Mouse (Mus musculus) midbrain, embryonic 12.5 days (tissue): ENCODE measurements around the gene Fam169a. TPM values are rescaled to one million over a fixed set of nuclear protein-coding genes. Genes with fewer than 3 reads are reported as not detected.
"Not testable (repeated sequence)": the region's sequence is repeated elsewhere in the genome, so short reads cannot be mapped to it uniquely, and the experiment has no call there.

ENCODE experiments used
- ATAC-seq: fragments of 200-750 bp; cut with Nextera tagmentation; 2 replicates; pipeline ENCODE4 v1.8.0; 2017; ENCODE audit warnings: low read depth, moderate TSS enrichment, moderate library complexity; ENCODE audit not compliant: low FRiP score
- H3K27ac ChIP-seq: fragments of 300-500 bp; sonication (generic); replicated peaks from 2 replicates; pipeline ENCODE4 v1.5.1; 2016; ENCODE audit warnings: mild to moderate bottlenecking
- H3K27me3 ChIP-seq: fragments of 300-500 bp; sonication (generic); 2 replicates; pipeline ENCODE4 v1.6.1; 2016; ENCODE audit warnings: mild to moderate bottlenecking
- H3K36me3 ChIP-seq: fragments of 300-500 bp; sonication (generic); 2 replicates; pipeline ENCODE4 v1.6.1; 2016
- H3K4me1 ChIP-seq: fragments of 300-500 bp; sonication (generic); 2 replicates; pipeline ENCODE4 v1.6.1; 2016
- H3K4me2 ChIP-seq: fragments of 300-500 bp; sonication (generic); replicated peaks from 2 replicates; pipeline ENCODE4 v1.6.1; 2016; ENCODE audit warnings: mild to moderate bottlenecking, moderate library complexity
- H3K4me3 ChIP-seq: fragments of 300-500 bp; sonication (generic); 2 replicates; pipeline ENCODE4 v1.5.1; 2016; ENCODE audit warnings: mild to moderate bottlenecking
- H3K9ac ChIP-seq: fragments of 300-500 bp; sonication (generic); replicated peaks from 2 replicates; pipeline ENCODE4 v1.6.1; 2016; ENCODE audit warnings: mild to moderate bottlenecking, moderate library complexity
- H3K9me3 ChIP-seq: fragments of 300-500 bp; sonication (generic); 2 replicates; pipeline ENCODE4 v1.6.1; 2016; ENCODE audit warnings: mild to moderate bottlenecking
- WGBS: fragments of 180-500 bp; shearing (Covaris S2); methylation state at CpG from one replicate; pipeline ENCODE4 v1.1.7; 2016; 5-methylcytosine and 5-hydroxymethylcytosine counted together
- polyA plus RNA-seq: library from polyadenylated mRNA; unstranded; fragments of >200 nt; fragmentation: Nextera tagmentation; extraction: Ambion mirVana; gene quantifications from 2 replicates; pipeline ENCODE4 v1.2.1, GENCODE M21; 2016

Gene Fam169a
- polyA plus RNA-seq, 1 experiment from 2014 or later = 12.9 TPM

DNA sequence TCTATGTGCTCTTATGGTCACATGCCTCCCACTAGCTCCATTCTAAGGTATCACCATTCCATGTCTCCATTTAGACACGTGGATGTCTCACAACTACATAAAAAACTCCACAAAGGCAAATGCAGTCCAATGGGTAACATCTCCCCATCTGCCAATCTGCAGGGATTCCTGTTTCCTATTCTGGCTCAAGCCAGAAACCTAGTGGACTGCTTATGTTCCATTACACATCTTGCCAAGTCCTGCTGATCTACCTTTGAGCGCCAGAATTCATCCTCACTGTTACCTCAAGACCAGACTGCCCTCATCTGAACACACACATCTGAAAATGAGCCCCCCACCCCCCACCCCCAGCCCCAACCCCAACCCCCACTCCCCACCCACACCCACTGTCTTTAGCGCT is 4.9 kb upstream of the Fam169a start:
- Histone ChIP-seq H3K4me3 (no peak overlapping the region), H3K9me3 (no peaks in the 10 kb centered on the region), H3K9ac (no peak overlapping the region), H3K4me2 (no peak overlapping the region), H3K27me3 (no peaks in the 10 kb centered on the region), H3K27ac (no peak overlapping the region), H3K36me3 (no peaks in the 10 kb centered on the region), H3K4me1 (peaks cover 7% of the 10 kb centered on the region)
- ATAC-seq = no peak
- 94% methylated on average over 3 of the region's 3 CpGs for WGBS

DNA sequence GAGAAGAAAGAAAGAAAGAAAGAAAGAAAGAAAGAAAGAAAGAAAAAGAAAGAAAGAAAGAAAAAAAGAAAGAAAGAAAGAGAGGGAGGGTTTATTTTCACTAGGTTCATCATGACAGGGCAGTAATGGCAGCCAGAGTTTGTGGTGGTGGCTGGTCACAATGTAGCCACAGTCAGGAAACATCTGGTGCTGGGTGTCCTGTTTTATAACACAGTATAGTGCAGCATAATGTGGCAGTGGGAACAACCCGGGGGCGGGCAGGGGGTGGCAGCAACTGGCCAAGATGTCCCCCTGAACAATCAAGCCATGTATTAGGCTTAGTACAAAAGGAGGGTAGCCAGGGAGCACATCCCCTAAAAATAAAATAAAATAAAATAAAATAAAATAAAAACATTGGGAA is 3.7 kb upstream of the Fam169a start:
- no peak overlapping the region for H3K4me3 ChIP-seq
- peaks cover 8% of the 10 kb centered on the region; the same call in 1 of the 2 replicates for H3K27me3 ChIP-seq
- no peak overlapping the region for H3K9ac ChIP-seq
- no peak overlapping the region for H3K27ac ChIP-seq
- H3K4me2 ChIP-seq = no peak overlapping the region
- H3K4me1 ChIP-seq = peaks cover 12% of the 10 kb centered on the region
- no peaks in the 10 kb centered on the region for H3K9me3 ChIP-seq
- WGBS = 95% methylated on average over 2 of the region's 2 CpGs
- no peak for ATAC-seq
- H3K36me3 ChIP-seq = no peaks in the 10 kb centered on the region

DNA sequence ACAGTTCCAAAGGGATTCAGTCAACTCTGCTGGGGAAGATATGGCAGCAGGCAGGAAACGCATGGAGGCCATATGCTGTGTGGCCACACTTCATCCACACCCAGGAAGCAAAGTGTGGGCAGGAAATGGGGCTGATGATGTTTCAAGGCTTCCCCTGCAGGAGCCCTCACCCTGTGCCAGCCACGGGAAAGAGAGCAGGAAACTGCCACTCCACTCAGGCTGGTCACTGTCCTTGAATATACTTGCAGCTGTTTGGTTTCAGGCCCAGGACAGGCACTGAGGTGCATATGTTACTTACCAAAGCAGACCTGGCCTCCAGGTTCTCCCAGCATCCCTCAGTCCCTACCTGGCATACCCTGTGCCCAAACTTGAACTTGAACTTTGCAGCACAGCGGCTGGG is 2.7 kb upstream of the Fam169a start:
- no peak overlapping the region for H3K4me2 ChIP-seq
- H3K27me3 ChIP-seq = peaks cover 11% of the 10 kb centered on the region
- H3K9me3 ChIP-seq = no peaks in the 10 kb centered on the region
- WGBS = 73% methylated on average over 3 of the region's 3 CpGs
- H3K4me1 ChIP-seq = peaks cover 12% of the 10 kb centered on the region
- no peak overlapping the region for H3K4me3 ChIP-seq
- ATAC-seq = no peak
- H3K27ac ChIP-seq = no peak overlapping the region
- no peaks in the 10 kb centered on the region for H3K36me3 ChIP-seq
- H3K9ac ChIP-seq = no peak overlapping the region

DNA sequence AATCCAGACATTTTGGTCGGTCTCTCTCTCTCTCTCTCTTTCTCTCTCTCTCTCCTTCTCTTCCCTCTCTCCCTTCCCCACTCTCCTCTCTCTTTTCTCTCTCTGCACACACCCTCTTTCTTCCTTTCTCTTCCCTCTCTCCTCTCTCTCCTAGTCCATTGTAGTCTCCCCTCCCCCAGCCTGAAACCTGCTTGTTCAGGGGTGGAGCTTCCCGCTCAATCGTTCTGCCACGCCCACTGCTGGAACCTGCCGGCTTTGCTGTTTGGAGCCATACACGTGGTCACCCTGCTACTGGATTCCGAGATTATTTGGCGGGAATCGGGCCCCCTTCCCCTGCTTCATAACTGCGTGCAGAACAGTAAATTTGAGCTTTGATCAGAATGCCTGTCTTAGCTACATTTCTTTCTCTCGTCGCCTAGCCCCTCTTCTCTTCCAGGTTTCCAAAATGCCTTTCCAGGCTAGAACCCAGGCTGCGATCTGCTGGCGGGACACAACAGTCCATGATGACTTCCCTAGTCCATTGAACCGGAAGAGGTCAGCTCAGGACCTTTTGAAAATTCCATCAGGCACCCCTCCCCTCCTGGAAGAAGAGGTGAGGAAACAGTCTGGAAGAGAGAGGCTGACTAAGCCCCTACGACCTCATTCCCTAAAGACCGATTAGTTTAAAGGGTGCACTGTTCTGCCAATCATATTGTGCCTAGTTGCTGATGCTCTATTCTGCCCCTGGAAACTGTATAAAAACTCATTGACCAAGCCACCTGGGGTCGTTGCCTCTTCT is 2.1 kb upstream of the Fam169a start:
- 45% methylated on average over 18 of the region's 18 CpGs for WGBS
- ATAC-seq, H3K4me2 ChIP-seq, H3K36me3 ChIP-seq, H3K9ac ChIP-seq, H3K4me3 ChIP-seq, H3K9me3 ChIP-seq, H3K27ac ChIP-seq: not testable (repeated sequence)
- Histone ChIP-seq H3K27me3 (peaks cover 15% of the 10 kb centered on the region), H3K4me1 (peaks cover 12% of the 10 kb centered on the region)

DNA sequence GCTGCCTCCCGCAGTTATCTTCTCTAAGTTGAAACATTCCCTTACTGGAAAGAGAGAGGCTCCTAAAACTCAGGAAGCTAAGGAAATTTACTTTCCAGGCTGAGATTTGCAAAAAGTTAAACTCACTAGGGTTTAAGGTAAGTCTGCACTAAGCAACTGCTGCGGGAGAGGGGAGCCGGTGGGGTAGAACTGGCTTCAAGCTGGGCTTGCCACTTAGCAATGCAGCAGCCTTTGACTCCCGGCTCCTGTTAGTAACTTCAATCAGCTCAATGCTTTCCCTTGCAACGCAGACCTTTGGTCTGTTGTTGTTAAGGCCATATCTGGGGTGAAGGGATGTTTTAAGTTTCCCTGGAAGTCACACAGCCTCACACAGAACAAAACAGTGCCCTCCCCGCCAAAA is 605 bp downstream of the Fam169a start:
- Histone ChIP-seq H3K27me3 (peaks cover 16% of the 10 kb centered on the region), H3K9ac (no peak overlapping the region), H3K9me3 (no peaks in the 10 kb centered on the region), H3K27ac (no peak overlapping the region), H3K4me2 (no peak overlapping the region), H3K4me3 (no peak overlapping the region), H3K4me1 (peaks cover 13% of the 10 kb centered on the region), H3K36me3 (no peaks in the 10 kb centered on the region)
- 4% methylated on average over 6 of the region's 6 CpGs for WGBS
- ATAC-seq = no peak

DNA sequence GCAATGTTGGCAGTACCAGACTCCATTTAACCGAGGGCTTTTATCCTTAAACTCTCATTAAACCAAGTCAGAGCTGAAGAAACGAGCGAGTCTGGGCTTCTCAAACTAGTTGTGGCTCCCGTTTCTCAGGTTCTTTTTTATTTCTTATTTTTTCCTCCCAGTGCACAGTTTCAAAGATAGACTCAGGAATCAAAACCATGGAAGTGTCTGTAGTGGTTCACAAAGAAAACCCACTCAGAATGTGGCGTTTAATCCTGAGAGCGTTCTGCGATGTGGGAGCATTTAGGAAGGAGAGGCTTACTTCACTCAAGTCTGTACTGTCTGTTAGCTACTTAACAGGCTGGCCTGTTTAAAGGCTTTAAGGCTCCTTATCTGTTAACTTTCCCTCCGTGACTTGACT is 1.1 kb downstream of the Fam169a start:
- ATAC-seq = no peak
- no peak overlapping the region for H3K9ac ChIP-seq

DNA sequence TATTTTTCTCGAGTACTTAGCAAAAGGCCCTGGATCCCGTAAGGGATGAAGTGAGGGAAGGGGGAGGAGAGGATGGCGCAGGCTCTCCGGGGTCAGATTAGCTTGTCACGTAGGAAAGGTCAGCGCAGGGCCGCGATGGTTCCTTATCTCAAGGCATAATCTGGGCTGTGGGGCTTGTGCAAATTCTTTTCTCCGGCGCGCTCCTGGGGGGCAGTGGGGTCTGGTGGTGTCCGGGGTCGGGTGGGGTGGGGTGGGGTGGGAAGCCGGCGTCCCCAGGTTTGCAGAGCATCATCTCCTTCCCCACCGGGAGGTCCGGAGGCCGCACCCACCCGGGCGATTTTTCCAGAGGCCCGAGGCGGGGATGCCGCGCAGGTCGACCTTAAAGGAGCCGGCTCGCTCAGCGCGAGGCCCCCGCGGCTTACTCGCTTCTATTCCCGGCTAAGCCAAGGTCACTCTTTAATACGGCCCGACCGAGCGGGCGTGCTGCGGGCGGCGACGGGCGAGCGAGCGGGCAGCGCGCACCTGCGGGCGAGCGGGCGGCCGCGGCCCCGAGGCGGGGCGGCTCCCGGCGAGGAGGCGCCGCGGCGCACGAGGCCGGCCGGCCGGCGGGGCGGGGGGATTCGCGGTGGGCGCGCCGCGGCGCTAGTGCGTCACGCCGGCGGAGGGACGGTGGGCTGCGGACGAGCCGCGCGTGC is 4.0 kb downstream of the Fam169a start:
- Histone ChIP-seq H3K9me3 (no peaks in the 10 kb centered on the region), H3K27ac (peak overlapping the region; percentile 86), H3K27me3 (peaks cover 16% of the 10 kb centered on the region), H3K4me3 (peak overlapping the region; percentile 84), H3K4me2 (peak overlapping the region; percentile 92), H3K36me3 (no peaks in the 10 kb centered on the region), H3K9ac (peak overlapping the region; percentile 79), H3K4me1 (peaks cover 13% of the 10 kb centered on the region)
- ATAC-seq = peak; percentile 80
- WGBS = under 1% methylated on average over 56 of the region's 85 CpGs

More for the DNA sequence above, 1.1 kb downstream of the Fam169a start:
- H3K4me1 ChIP-seq = peaks cover 15% of the 10 kb centered on the region
- H3K4me2 ChIP-seq = no peak overlapping the region
- no peak overlapping the region for H3K4me3 ChIP-seq
- no peak overlapping the region for H3K27ac ChIP-seq
- H3K36me3 ChIP-seq = no peaks in the 10 kb centered on the region
- WGBS = 29% methylated on average over 8 of the region's 8 CpGs
- no peaks in the 10 kb centered on the region for H3K9me3 ChIP-seq
- peaks cover 16% of the 10 kb centered on the region for H3K27me3 ChIP-seq

DNA sequence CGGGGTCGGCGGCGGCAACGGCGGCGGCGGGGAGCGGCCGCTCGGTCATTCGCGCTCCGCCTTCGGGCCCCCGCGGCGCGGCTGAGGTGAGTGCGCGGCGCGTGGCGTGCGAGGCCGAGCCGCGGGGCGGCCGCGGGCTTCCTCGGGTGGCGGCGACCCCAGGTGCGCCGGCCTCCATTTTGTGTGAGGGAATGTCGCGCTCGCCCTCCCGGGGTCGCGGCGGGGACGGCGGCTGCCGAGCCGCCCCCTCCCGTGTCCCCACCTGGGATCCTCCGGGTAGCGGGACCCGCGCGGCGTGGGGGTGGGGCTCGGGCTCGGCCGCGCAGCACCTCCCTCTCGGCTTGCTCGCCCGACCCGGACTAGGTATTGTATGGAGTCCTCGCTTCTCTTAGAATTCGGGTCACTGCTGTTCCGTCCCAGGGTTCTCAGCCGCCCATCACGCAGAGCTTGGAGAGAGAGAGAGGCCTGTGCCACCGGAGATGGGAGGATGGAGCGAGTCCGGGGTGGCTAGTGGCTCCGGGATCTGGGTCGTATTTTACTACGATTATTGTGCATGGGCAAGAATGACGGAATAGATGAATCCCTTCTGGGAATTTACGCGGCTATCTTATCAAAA is 4.6 kb downstream of the Fam169a start:
- peak overlapping the region; percentile 84 for H3K4me3 ChIP-seq
- peaks cover 16% of the 10 kb centered on the region for H3K27me3 ChIP-seq
- peak overlapping the region; percentile 92 for H3K4me2 ChIP-seq
- H3K9me3 ChIP-seq = no peaks in the 10 kb centered on the region
- H3K9ac ChIP-seq = peak overlapping the region; percentile 79
- WGBS = under 1% methylated on average over 25 of the region's 76 CpGs
- H3K4me1 ChIP-seq = peaks cover 12% of the 10 kb centered on the region
- ATAC-seq = peak; percentile 84
- peak overlapping the region; percentile 86 for H3K27ac ChIP-seq
- H3K36me3 ChIP-seq = no peaks in the 10 kb centered on the region

DNA sequence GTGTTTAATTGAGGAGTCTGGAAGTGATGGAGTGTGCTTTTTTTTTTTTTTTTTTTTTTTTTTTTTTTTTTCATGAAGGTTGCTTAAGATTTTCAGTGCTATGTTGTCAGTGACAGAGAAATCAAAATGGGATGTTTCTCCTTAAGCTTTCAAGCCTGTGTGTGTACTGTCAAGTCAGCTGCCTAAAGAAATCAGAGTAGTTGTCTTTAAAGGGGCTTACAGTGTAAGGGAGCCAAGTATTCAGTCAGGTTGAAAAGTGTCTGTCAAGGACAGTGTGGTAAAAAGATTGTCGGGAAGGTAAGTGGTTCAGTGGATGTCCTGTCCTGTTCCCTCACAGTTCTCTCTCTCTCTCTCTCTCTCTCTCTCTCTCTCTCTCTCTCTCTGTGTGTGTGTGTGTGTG is 6.4 kb downstream of the Fam169a start:
- H3K4me3 ChIP-seq = no peak overlapping the region
- ATAC-seq = no peak
- H3K4me2 ChIP-seq = no peak overlapping the region
- 0 out of 2 replicates have a peak, but pooled peaks cover 3% of the 10 kb centered on the region for H3K4me1 ChIP-seq
- WGBS = 54% methylated on average over 1 of the region's 1 CpGs
- H3K9ac ChIP-seq = no peak overlapping the region
- H3K9me3 ChIP-seq = no peaks in the 10 kb centered on the region
- peaks cover 8% of the 10 kb centered on the region for H3K27me3 ChIP-seq
- H3K27ac ChIP-seq = no peak overlapping the region
- H3K36me3 ChIP-seq = no peaks in the 10 kb centered on the region

DNA sequence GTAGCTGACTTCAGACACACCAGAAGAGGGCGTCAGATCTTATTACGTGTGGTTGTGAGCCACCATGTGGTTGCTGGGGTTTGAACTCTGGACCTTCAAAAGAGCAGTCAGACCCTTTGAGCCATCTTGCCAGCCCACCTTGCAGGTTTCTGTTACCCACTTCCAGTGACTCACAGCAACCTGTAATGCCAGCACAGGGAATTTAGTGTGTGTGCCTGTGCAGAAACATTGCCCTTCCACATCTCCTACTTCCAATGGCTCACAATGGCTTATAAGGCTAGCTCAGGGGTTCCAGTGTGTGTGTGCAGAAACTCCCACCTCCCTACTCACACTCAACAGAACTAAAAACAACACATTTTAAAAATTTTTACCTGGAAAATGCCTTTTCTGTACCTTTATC is 10.5 kb downstream of the Fam169a start:
- Histone ChIP-seq H3K9ac (no peak overlapping the region), H3K4me2 (no peak overlapping the region), H3K4me3 (no peak overlapping the region), H3K4me1 (0 out of 2 replicates have a peak, but pooled peaks cover 3% of the 10 kb centered on the region), H3K36me3 (no peaks in the 10 kb centered on the region), H3K27ac (no peak overlapping the region), H3K27me3 (no peaks in the 10 kb centered on the region), H3K9me3 (no peaks in the 10 kb centered on the region)
- no peak for ATAC-seq
- WGBS = 92% methylated on average over 2 of the region's 2 CpGs

DNA sequence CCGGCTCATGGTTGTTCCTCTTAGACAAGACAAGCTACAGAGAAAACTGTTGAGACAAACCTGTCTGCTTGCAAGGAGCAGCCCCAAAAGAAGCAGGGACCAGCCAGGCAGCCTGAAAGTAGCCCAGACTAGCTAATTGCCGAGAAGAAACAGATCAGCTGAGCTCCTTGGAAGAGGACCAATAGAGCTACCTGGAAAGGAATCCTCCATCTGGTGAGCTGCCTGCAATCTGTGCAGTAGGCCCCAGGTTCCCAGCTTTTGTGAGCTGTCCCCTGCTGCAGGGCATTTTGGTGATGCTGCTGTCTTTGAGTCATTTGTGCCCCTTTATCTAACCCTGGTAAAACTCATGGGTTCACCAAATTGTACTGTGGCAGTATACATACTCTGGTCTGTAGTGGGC is 13.1 kb downstream of the Fam169a start:
- no peak for ATAC-seq
- Histone ChIP-seq H3K4me3 (no peak overlapping the region), H3K27ac (no peak overlapping the region), H3K4me1 (peaks cover 3% of the 10 kb centered on the region; the same call in 1 of the 2 replicates), H3K9me3 (no peaks in the 10 kb centered on the region), H3K9ac (no peak overlapping the region), H3K36me3 (no peaks in the 10 kb centered on the region), H3K4me2 (no peak overlapping the region), H3K27me3 (no peaks in the 10 kb centered on the region)
- 84% methylated on average over 2 of the region's 2 CpGs for WGBS

DNA sequence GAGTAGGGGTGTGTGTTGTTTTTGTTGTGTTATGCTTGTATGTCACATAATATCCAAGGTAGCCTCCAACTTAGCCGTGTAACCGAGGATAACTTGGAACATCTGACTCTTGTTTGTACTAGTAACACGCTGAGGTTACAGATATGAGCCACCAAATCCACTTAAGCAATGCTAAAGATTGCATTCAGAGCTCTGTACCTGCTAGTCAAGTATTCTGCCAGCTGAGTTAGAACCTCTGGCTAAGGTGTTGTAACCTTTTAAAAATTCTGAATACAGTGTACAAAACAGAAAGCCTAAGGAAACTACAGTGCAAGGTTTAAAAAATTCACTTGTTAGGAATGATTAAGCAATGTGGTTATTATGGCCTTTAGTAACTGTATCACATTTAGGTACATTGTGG is 13.5 kb downstream of the Fam169a start:
- Histone ChIP-seq H3K36me3 (no peaks in the 10 kb centered on the region), H3K9me3 (no peaks in the 10 kb centered on the region), H3K9ac (no peak overlapping the region), H3K27me3 (no peaks in the 10 kb centered on the region), H3K27ac (no peak overlapping the region), H3K4me1 (peaks cover 3% of the 10 kb centered on the region; the same call in 1 of the 2 replicates), H3K4me2 (no peak overlapping the region), H3K4me3 (no peak overlapping the region)
- no peak for ATAC-seq
- 84% methylated on average over 3 of the region's 3 CpGs for WGBS
